Mouse (Mus musculus) erythroblast, adult 5-6 weeks (primary cell): ENCODE measurements at regions not wholly inside any gene's neighbourhood (a gene's known extent, or its start where the extent isn't known, plus 50 kb on each side); places are given as distances from the start of the nearest gene placed in this dataset.

Experiments
- ATAC-seq: replicated peaks from 2 replicates; pipeline ENCODE4 v1.8.0; 2016; ENCODE audit warnings: moderate number of reproducible peaks, mild to moderate bottlenecking, moderate TSS enrichment, inconsistent platforms; ENCODE audit not compliant: poor library complexity, low FRiP score, severe bottlenecking

- no peak for ATAC-seq
These were observed 168.0 kb upstream of the Thbs1 start for GRCm38 (mm10) chr2:117943666-117944065.

- ATAC-seq = no peak
These were observed 167.4 kb upstream of the Thbs1 start for GRCm38 (mm10) chr2:117944325-117944724.

GRCm38 (mm10) chr2:117944942-117945341 is 166.7 kb upstream of the Thbs1 start:
- ATAC-seq = no peak

GRCm38 (mm10) chr2:117950431-117951336 is 161.0 kb upstream of the Thbs1 start:
- ATAC-seq = no peak

- ATAC-seq = no peak
These were observed 160.3 kb upstream of the Thbs1 start for GRCm38 (mm10) chr2:117951337-117951718.

GRCm38 (mm10) chr2:117958737-117959136 is 152.9 kb upstream of the Thbs1 start:
- ATAC-seq = no peak

GRCm38 (mm10) chr2:117959440-117959839 is 152.2 kb upstream of the Thbs1 start:
- no peak for ATAC-seq

GRCm38 (mm10) chr2:117962531-117962930 is 149.1 kb upstream of the Thbs1 start:
- no peak for ATAC-seq

GRCm38 (mm10) chr2:117963526-117963925 is 148.2 kb upstream of the Thbs1 start:
- no peak for ATAC-seq

- no peak for ATAC-seq
These were observed 145.9 kb upstream of the Thbs1 start for GRCm38 (mm10) chr2:117965758-117966157.

- no peak for ATAC-seq
These were observed 142.9 kb upstream of the Thbs1 start for GRCm38 (mm10) chr2:117968731-117969130.

GRCm38 (mm10) chr2:117970631-117971030 is 141.0 kb upstream of the Thbs1 start:
- ATAC-seq = no peak

- ATAC-seq = no peak
These were observed 134.6 kb upstream of the Thbs1 start for GRCm38 (mm10) chr2:117977033-117977432.

- no peak for ATAC-seq
These were observed 130.8 kb upstream of the Thbs1 start for GRCm38 (mm10) chr2:117980856-117981255.

- ATAC-seq = no peak
These were observed 127.1 kb upstream of the Thbs1 start for GRCm38 (mm10) chr2:117984569-117984968.

GRCm38 (mm10) chr2:117987426-117988215 is 124.1 kb upstream of the Thbs1 start:
- ATAC-seq = no peak

- no peak for ATAC-seq
These were observed 123.1 kb upstream of the Thbs1 start for GRCm38 (mm10) chr2:117988396-117989173.

GRCm38 (mm10) chr2:117989215-117989614 is 122.5 kb upstream of the Thbs1 start:
- no peak for ATAC-seq

GRCm38 (mm10) chr2:117996130-117997083 is 115.3 kb upstream of the Thbs1 start:
- ATAC-seq = no peak
